Mouse (Mus musculus) granulocyte monocyte progenitor cell, adult 5-6 weeks (primary cell): Measurements from ENCODE around the gene Elovl5. TPM values are rescaled to one million over a fixed set of nuclear protein-coding genes. Genes with fewer than 3 reads are reported as not detected.
"Not testable (repeated sequence)": the region's sequence is repeated elsewhere in the genome, so short reads cannot be mapped to it uniquely, and the experiment has no call there.

Experiments
- ATAC-seq: replicated peaks from 2 replicates; pipeline ENCODE4 v1.8.0; 2016; ENCODE audit warnings: mild to moderate bottlenecking, moderate TSS enrichment, inconsistent platforms; ENCODE audit not compliant: poor library complexity, severe bottlenecking
- total RNA-seq, 2 experiments: library from RNA; stranded (forward) in 1 of 2; stranded (reverse) in 1 of 2; fragments of 200-712, 200-1000 nt in 1 of 2; fragments of >200 nt in 1 of 2; fragmentation: Nextera tagmentation in 1 of 2; gene quantifications; 2 replicates each; pipeline ENCODE4 v1.2.3; 2014 to 2017

The Elovl5 gene
- total RNA-seq, 2 experiments from 2014 or later = 79.8 to 123 TPM

GRCm38 (mm10) chr9:77991650-77992049 lies 74.5 kb downstream of the Elovl5 start:
- no peak for ATAC-seq

GRCm38 (mm10) chr9:77992276-77992675 lies 75.1 kb downstream of the Elovl5 start:
- ATAC-seq = peak; percentile 46; the same call in 1 of the 2 replicates

- no peak for ATAC-seq
Measured at GRCm38 (mm10) chr9:77993101-77993500, 75.9 kb downstream of the Elovl5 start.

GRCm38 (mm10) chr9:77993538-77994255 lies 76.5 kb downstream of the Elovl5 start:
- not testable (repeated sequence) for ATAC-seq

GRCm38 (mm10) chr9:77995235-77995634 lies 78.1 kb downstream of the Elovl5 start:
- ATAC-seq = peak; percentile 58

- ATAC-seq = no peak
Measured at GRCm38 (mm10) chr9:78000586-78001500, 83.7 kb downstream of the Elovl5 start.

- no peak for ATAC-seq
Measured at GRCm38 (mm10) chr9:78003278-78003677, 86.1 kb downstream of the Elovl5 start.

- ATAC-seq = peak; percentile 58
Measured at GRCm38 (mm10) chr9:78005481-78005880, 88.3 kb downstream of the Elovl5 start.

- peak; percentile 85 for ATAC-seq
Measured at GRCm38 (mm10) chr9:78006209-78007001, 89.2 kb downstream of the Elovl5 start.

- ATAC-seq = no peak
Measured at GRCm38 (mm10) chr9:78009382-78009781, 92.2 kb downstream of the Elovl5 start.

- peak; percentile 50 for ATAC-seq
Measured at GRCm38 (mm10) chr9:78010187-78010586, 93.0 kb downstream of the Elovl5 start.

- no peak for ATAC-seq
Measured at GRCm38 (mm10) chr9:78010707-78011106, 93.5 kb downstream of the Elovl5 start.

- ATAC-seq = no peak
Measured at GRCm38 (mm10) chr9:78012066-78012465, 94.9 kb downstream of the Elovl5 start.

GRCm38 (mm10) chr9:78012681-78013080 lies 95.5 kb downstream of the Elovl5 start:
- no peak for ATAC-seq

GRCm38 (mm10) chr9:78013813-78014212 lies 96.6 kb downstream of the Elovl5 start:
- ATAC-seq = no peak

- ATAC-seq = no peak
Measured at GRCm38 (mm10) chr9:78015816-78016215, 98.7 kb downstream of the Elovl5 start.

- ATAC-seq = no peak
Measured at GRCm38 (mm10) chr9:78016288-78016687, 99.1 kb downstream of the Elovl5 start.

- ATAC-seq = no peak
Measured at GRCm38 (mm10) chr9:78021256-78021655, 104.1 kb downstream of the Elovl5 start.

GRCm38 (mm10) chr9:78022187-78022945 lies 105.2 kb downstream of the Elovl5 start:
- ATAC-seq = peak; percentile 97

- ATAC-seq = peak; percentile 48
Measured at GRCm38 (mm10) chr9:78024823-78025222, 107.7 kb downstream of the Elovl5 start.
